Mouse (Mus musculus): Measurements from ENCODE around the gene Wipf1. TPM values are rescaled to one million over a fixed set of nuclear protein-coding genes. Genes with fewer than 3 reads are reported as not detected.
"Not testable (repeated sequence)": the region's sequence is repeated elsewhere in the genome, so short reads cannot be mapped to it uniquely, and the experiment has no call there.

The Wipf1 gene
- polyA plus RNA-seq, 1 experiment from 2014 or later, result 2.5 TPM

DNA sequence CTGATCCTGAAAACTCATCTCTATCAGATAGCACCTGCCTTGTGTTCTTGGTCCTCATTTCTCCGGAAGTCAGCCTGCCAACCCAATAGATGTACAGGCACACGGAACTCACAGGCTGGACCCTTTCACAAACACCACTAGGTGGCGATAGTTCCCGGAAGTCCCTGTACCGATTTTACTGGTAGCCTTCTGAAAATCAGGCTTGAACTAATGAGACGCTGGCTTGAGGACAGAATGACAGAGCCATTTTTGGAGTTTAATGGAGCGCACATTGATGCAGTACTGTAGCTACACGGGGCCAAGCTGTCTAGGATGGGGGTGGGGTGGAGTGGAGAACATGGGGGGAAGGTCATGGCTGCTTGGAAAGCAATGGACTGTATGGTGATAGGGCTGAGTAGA lies 32.1 kb upstream of the Wipf1 start:
- WGBS, result 4% methylated on average over 8 of the region's 8 CpGs
- H3K9me3 ChIP-seq, result no peaks in the 10 kb centered on the region
- ATAC-seq, result peak; percentile 61
- H3K4me2 ChIP-seq (replicated peaks), result peak overlapping the region; percentile 62
- H3K9ac ChIP-seq (replicated peaks), result no peak overlapping the region
- H3K36me3 ChIP-seq, result no peaks in the 10 kb centered on the region
- H3K27ac ChIP-seq, result no peak overlapping the region
- peaks cover 5% of the 10 kb centered on the region; the same call in 1 of the 2 replicates for H3K27me3 ChIP-seq
- H3K4me1 ChIP-seq (replicated peaks), result peaks cover 17% of the 10 kb centered on the region
- peak overlapping the region; percentile 40 for H3K4me3 ChIP-seq (replicated peaks)

DNA sequence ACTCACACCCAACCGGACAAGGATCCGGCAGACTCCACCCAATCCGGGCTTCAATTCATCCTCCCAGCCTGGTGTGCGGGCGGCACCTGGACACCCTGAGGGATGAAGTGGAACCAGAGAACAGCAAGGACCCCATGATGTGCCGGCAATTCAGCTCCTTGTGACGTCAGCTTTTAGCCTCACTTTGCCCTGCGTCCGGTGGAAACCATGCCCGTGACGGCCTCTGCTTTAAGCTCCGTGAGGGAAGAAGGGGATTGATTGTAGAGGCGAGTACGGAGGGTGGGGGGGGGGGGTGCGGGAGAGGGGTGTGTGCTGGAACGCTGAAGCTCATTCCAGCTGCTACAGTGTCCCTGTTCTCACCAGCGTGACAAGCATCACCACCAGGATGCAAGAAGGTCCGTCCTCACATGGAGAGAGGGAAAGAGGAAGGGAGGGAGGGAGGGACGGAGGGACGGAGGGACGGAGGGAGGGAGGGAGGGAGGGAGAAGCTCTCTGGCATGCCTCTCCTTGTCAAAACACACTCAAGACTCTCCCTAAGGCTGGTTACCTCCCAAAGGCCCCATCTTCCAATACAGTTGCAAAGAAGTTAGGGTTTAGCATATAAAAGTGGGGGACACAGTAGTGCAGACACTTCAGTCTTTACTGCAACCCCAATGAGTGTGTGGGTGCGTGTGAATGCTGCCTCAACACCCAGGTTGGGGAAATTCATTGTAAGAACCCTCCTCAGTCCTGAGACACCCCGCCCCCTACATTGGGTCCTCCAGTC lies 31.5 kb upstream of the Wipf1 start:
- peak; percentile 86 for ATAC-seq
- WGBS, result under 1% methylated on average over 21 of the region's 23 CpGs
- Histone ChIP-seq H3K9ac (replicated peaks) (peak overlapping the region; percentile 50), H3K4me1 (replicated peaks) (peaks cover 11% of the 10 kb centered on the region), H3K4me2 (replicated peaks) (peak overlapping the region; percentile 62), H3K9me3 (no peaks in the 10 kb centered on the region), H3K36me3 (no peaks in the 10 kb centered on the region), H3K27me3 (peaks cover 5% of the 10 kb centered on the region; the same call in 1 of the 2 replicates), H3K4me3 (replicated peaks) (peak overlapping the region; percentile 40), H3K27ac (no peak overlapping the region)

GRCm38 (mm10) chr2:73560445-73560844 lies 30.9 kb upstream of the Wipf1 start:
- Histone ChIP-seq H3K4me3 (replicated peaks) (peak overlapping the region; percentile 40), H3K36me3 (no peaks in the 10 kb centered on the region), H3K27me3 (peaks cover 5% of the 10 kb centered on the region; the same call in 1 of the 2 replicates), H3K4me2 (replicated peaks) (peak overlapping the region; percentile 62), H3K9ac (replicated peaks) (peak overlapping the region; percentile 50), H3K27ac (no peak overlapping the region), H3K9me3 (no peaks in the 10 kb centered on the region), H3K4me1 (replicated peaks) (peaks cover 8% of the 10 kb centered on the region; the same call in 1 of the 2 replicates)
- 41% methylated on average over 7 of the region's 7 CpGs for WGBS
- no peak for ATAC-seq

- Histone ChIP-seq H3K4me3 (replicated peaks) (no peak overlapping the region), H3K27ac (no peak overlapping the region), H3K9ac (replicated peaks) (no peak overlapping the region), H3K36me3 (no peaks in the 10 kb centered on the region), H3K4me1 (replicated peaks) (peaks cover 8% of the 10 kb centered on the region; the same call in 1 of the 2 replicates), H3K27me3 (peaks cover 5% of the 10 kb centered on the region; the same call in 1 of the 2 replicates), H3K9me3 (no peaks in the 10 kb centered on the region), H3K4me2 (replicated peaks) (no peak overlapping the region)
- 86% methylated on average over 8 of the region's 8 CpGs for WGBS
- no peak for ATAC-seq
These were observed 28.4 kb upstream of the Wipf1 start for GRCm38 (mm10) chr2:73557956-73558355.

DNA sequence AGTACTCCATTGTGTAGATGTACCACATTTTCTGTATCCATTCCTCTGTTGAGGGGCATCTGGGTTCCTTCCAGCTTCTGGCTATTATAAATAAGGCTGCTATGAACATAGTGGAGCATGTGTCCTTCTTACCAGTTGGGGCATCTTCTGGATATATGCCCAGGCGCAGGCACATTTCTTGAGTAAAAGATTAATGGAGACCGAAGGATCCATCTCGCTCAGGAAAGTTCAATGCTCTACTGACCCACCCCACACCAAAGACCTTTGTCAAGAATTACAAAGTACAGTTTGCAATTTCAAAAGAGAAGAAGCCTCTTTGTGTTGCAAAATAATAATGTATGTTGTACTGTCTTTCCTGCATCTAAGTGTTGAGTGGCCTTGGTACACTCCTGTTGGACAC lies 27.5 kb upstream of the Wipf1 start:
- H3K9me3 ChIP-seq; H3K27ac ChIP-seq; H3K36me3 ChIP-seq; H3K4me2 ChIP-seq (replicated peaks); H3K4me3 ChIP-seq (replicated peaks); H3K9ac ChIP-seq (replicated peaks); H3K4me1 ChIP-seq (replicated peaks); ATAC-seq; H3K27me3 ChIP-seq: not testable (repeated sequence)
- WGBS, result 96% methylated on average over 3 of the region's 3 CpGs

DNA sequence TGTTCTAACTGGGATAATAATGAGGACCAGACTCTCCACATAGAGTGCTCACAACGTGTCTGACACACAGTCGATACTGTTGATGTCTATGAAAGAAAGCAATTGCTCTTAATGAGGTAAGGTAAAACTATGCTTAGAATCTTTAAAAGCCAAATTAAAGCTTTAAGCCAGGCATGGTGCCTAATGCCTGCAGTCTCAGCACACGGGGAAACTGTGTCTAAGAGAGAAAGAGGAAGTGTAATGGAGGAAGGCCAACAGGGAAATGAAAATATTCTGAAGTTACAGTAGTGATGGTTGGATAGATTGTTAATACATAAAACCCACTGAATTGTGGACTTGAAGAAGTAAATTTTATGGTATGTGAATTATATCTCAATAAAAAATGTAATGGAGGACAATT lies 24.9 kb upstream of the Wipf1 start:
- Histone ChIP-seq H3K4me2 (replicated peaks) (no peak overlapping the region), H3K9ac (replicated peaks) (no peak overlapping the region), H3K27ac (no peak overlapping the region), H3K36me3 (no peaks in the 10 kb centered on the region), H3K4me1 (replicated peaks) (no peaks in the 10 kb centered on the region), H3K9me3 (no peaks in the 10 kb centered on the region), H3K4me3 (replicated peaks) (no peak overlapping the region), H3K27me3 (no peaks in the 10 kb centered on the region)
- 82% methylated on average over 3 of the region's 3 CpGs for WGBS
- no peak for ATAC-seq

DNA sequence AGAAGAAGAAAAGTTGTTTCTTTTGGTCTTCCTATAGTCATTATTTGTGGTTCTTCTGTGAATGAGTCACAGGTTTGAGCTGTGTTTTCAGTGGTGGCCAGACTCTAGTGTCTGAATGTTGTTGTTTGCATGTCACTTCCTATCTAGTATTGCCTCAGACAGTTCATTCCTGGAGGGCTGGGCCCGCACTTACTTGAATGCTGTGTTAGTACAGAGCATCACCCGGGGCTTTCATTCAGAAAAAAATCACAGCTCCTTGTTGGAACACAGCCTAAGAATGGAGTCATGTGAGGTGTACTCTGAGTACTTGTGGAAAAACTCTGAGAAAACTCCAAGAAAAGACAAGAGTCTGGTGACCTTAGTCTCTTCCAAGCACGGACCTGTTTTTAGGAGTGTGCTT lies 23.4 kb upstream of the Wipf1 start:
- Histone ChIP-seq H3K36me3 (no peaks in the 10 kb centered on the region), H3K4me3 (replicated peaks) (no peak overlapping the region), H3K4me1 (replicated peaks) (no peaks in the 10 kb centered on the region), H3K27me3 (peaks cover 8% of the 10 kb centered on the region; the same call in 1 of the 2 replicates), H3K9ac (replicated peaks) (no peak overlapping the region), H3K4me2 (replicated peaks) (no peak overlapping the region), H3K9me3 (no peaks in the 10 kb centered on the region), H3K27ac (no peak overlapping the region)
- WGBS, result 79% methylated on average over 3 of the region's 3 CpGs
- ATAC-seq, result no peak

DNA sequence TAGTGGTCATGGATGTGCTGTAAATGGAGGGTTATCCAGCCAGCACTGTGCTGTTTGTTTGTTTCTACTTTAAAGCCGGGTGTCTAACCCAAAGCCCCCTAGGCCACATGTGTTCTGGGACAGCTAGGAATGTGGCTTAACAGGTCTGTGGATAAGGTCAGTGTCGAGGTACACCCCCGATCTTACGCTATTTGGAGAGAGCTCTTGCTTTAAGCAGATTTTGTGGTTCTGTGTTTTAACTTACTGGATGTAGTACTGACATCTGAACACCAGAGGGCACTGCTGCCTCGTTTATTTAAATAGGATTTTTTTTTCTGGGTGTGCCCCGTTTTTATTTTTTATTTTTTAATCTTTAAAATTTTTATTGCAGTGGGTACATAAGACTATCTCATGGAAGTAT lies 21.2 kb upstream of the Wipf1 start:
- no peaks in the 10 kb centered on the region for H3K9me3 ChIP-seq

GRCm38 (mm10) chr2:73548542-73548941 lies 19.0 kb upstream of the Wipf1 start:
- Histone ChIP-seq H3K4me1 (replicated peaks) (no peaks in the 10 kb centered on the region), H3K4me3 (replicated peaks) (no peak overlapping the region), H3K4me2 (replicated peaks) (no peak overlapping the region), H3K27ac (no peak overlapping the region), H3K36me3 (no peaks in the 10 kb centered on the region), H3K9ac (replicated peaks) (no peak overlapping the region), H3K9me3 (no peaks in the 10 kb centered on the region), H3K27me3 (peaks cover 14% of the 10 kb centered on the region; the same call in 1 of the 2 replicates)
- no peak for ATAC-seq
- WGBS, result 66% methylated on average over 2 of the region's 2 CpGs

More for the DNA sequence above, 21.2 kb upstream of the Wipf1 start:
- no peak overlapping the region for H3K9ac ChIP-seq (replicated peaks)
- H3K36me3 ChIP-seq, result no peaks in the 10 kb centered on the region
- H3K4me1 ChIP-seq (replicated peaks), result no peaks in the 10 kb centered on the region
- H3K27me3 ChIP-seq, result peaks cover 8% of the 10 kb centered on the region; the same call in 1 of the 2 replicates
- ATAC-seq, result 0 out of 2 replicates have a peak, but pooled peaks have one; percentile 14
- no peak overlapping the region for H3K27ac ChIP-seq
- H3K4me3 ChIP-seq (replicated peaks), result no peak overlapping the region
- no peak overlapping the region for H3K4me2 ChIP-seq (replicated peaks)
- WGBS, result 23% methylated on average over 6 of the region's 6 CpGs

DNA sequence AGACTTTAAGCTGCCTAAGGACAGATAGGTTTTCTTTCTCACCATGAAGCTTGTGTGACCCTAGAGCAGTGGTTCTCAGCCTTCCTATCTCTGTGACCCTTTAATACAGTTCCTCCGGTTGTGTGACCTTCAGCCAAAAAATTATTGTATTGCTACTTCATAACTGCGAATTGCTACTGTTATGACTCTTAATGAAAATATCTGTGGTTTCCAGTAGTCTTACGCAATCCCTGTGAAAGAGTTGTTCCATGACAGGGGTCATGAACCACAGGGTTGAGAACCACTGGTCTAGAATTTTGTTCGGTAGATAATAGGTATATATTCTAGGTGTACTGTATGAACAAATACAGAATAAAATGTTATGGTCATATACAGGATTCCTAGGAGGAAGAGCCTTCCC lies 17.7 kb upstream of the Wipf1 start:
- Histone ChIP-seq H3K9ac (replicated peaks) (no peak overlapping the region), H3K27ac (no peak overlapping the region), H3K27me3 (peaks cover 14% of the 10 kb centered on the region; the same call in 1 of the 2 replicates), H3K9me3 (no peaks in the 10 kb centered on the region), H3K4me3 (replicated peaks) (no peak overlapping the region), H3K4me1 (replicated peaks) (no peaks in the 10 kb centered on the region), H3K4me2 (replicated peaks) (no peak overlapping the region), H3K36me3 (no peaks in the 10 kb centered on the region)
- WGBS, result 94% methylated on average over 4 of the region's 4 CpGs
- no peak for ATAC-seq

DNA sequence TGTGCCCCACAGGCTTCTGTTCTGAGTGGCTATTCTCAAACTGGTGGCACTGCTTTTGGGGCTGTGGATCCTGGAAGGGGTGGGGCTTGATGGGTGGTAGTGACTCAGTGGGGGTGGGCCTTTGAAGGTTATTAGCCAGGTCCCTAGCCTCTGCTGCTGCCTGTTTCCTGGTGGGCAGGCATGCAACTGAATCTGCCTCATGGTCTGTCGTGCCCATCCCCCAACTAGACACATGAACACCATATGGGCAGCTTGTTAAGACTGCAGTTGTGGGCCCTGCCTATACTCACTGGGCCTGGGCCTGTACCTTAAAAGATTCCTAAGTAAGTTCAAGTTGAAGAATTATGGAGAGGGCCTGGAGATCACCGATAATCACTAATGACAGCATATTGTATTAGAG lies 16.0 kb upstream of the Wipf1 start:
- Histone ChIP-seq H3K27ac (no peak overlapping the region), H3K9ac (replicated peaks) (no peak overlapping the region), H3K9me3 (no peaks in the 10 kb centered on the region), H3K4me3 (replicated peaks) (no peak overlapping the region), H3K4me2 (replicated peaks) (no peak overlapping the region), H3K4me1 (replicated peaks) (peaks cover 2% of the 10 kb centered on the region), H3K36me3 (no peaks in the 10 kb centered on the region), H3K27me3 (peaks cover 14% of the 10 kb centered on the region; the same call in 1 of the 2 replicates)
- WGBS, result 77% methylated on average over 2 of the region's 2 CpGs
- 0 out of 2 replicates have a peak, but pooled peaks have one; percentile 17 for ATAC-seq

DNA sequence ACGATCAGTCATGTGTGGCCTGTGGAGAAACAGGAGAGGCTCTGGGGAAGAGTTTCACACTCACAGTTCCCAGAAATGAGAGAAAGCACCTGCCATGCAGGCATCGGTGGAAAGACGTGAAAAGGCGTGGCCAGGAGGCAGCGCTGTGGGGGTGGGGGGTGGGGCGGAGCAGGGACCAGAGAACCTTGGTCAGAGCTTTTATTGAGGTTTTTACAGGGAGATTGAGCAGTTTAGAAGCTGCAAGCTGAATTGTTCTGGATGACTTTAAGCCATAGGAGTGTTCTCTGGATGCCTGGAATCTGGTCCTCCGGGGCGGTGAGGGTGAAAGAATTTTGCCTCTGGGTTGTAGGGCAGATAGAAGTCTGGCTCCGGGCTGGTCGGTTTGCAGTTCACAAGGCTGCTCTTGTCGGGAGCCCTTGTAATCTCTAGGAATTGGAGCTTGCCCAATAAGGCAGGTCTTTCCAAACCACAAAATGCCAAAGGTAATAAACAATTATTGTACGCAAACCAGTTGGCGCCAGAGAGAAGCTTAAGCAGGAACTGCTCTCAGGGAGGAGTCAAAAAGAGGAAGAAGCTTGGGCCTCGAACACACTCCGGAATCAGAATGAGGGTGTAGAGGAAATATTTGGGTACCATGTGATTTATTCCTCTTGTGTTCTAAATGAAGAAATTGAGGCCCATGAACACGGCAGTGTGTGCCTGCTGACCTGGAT lies 11.1 kb upstream of the Wipf1 start:
- no peak overlapping the region for H3K9ac ChIP-seq (replicated peaks)
- no peaks in the 10 kb centered on the region for H3K36me3 ChIP-seq
- H3K27ac ChIP-seq, result no peak overlapping the region
- H3K4me3 ChIP-seq (replicated peaks), result no peak overlapping the region
- H3K27me3 ChIP-seq, result peaks cover 6% of the 10 kb centered on the region; the same call in 1 of the 2 replicates
- H3K4me2 ChIP-seq (replicated peaks), result 0 out of 2 replicates have a peak overlapping the region, but pooled peaks have one; percentile 4
- WGBS, result 41% methylated on average over 16 of the region's 16 CpGs
- peaks cover 6% of the 10 kb centered on the region for H3K4me1 ChIP-seq (replicated peaks)
- no peaks in the 10 kb centered on the region for H3K9me3 ChIP-seq
- ATAC-seq, result no peak

All from midbrain, embryonic 13.5 days (tissue).